Mouse (Mus musculus) spleen, adult 12 weeks (tissue): ENCODE measurements around the gene Slc6a19.
A peak's percentile ranks its signal among the peaks of the same experiment; 100 is the strongest.
"Not testable (repeated sequence)": the region's sequence is repeated elsewhere in the genome, so short reads cannot be mapped to it uniquely, and the experiment has no call there.

Experiments used
- DNase-seq: peaks from one replicate; pipeline ENCODE4 v3.0.0; 2022; ENCODE audit warnings: low spot score

The Slc6a19 gene

DNA sequence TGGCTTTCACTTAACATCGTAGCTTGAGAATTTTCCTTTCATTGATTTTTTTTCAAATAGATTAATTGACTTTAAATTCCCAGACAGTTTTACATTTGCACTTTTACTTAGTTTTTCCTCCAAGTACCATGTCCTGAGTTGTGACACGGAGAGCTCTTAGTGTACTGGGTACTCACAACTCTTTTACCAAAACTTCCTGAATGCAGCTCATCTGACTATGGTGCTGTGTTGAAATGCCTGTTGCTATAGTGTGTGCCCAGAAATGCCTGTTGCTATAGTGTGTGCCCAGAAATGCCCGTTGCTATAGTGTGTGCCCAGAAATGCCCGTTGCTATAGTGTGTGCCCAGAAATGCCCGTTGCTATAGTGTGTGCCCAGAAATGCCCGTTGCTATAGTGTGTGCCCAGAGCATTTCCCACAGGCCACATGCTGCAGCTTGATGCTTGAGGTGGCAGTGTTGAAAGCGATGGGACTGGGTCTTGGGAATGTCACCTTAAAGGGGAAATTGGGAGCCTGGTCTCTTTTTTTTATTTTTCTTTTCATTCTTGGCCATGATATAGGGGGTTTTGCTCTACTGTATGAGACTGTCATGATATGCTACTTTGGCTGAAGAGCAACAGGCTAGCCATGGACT, at the start of gene Slc6a19:
Gene Slc6a19, minus strand, starts transcription at position 172 of the 632 bp plus-strand sequence.
- no peak for DNase-seq

GRCm38 (mm10) chr13:73751284-73751683, 46.6 kb upstream of the Slc6a19 start:
- no peak for DNase-seq

DNA sequence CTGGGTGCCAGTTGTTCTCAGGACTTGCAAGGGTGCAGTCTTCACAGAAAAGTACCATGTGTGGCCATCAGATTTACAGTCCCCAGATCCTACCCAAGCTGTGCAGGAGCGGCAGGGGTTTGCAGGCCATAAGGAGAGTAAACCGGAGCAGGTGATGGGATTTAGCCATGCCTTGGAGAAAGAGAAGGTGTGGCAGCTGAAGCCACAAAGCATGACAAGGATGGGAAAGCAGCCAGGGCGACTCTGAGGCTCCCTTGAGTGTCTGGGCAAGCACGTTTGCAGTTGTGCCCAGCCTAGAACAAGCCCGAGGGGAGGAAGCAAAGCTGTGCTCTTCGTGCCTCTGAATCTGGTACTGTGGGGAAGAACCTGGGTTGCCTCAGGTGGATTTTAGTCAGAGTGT, 45.8 kb upstream of the Slc6a19 start:
- no peak for DNase-seq

- DNase-seq = no peak
Measured at GRCm38 (mm10) chr13:73748663-73749440, 44.2 kb upstream of the Slc6a19 start.

- no peak for DNase-seq
Measured at GRCm38 (mm10) chr13:73743662-73744061, 39.0 kb upstream of the Slc6a19 start.

- DNase-seq = no peak
Measured at GRCm38 (mm10) chr13:73742944-73743343, 38.3 kb upstream of the Slc6a19 start.

DNA sequence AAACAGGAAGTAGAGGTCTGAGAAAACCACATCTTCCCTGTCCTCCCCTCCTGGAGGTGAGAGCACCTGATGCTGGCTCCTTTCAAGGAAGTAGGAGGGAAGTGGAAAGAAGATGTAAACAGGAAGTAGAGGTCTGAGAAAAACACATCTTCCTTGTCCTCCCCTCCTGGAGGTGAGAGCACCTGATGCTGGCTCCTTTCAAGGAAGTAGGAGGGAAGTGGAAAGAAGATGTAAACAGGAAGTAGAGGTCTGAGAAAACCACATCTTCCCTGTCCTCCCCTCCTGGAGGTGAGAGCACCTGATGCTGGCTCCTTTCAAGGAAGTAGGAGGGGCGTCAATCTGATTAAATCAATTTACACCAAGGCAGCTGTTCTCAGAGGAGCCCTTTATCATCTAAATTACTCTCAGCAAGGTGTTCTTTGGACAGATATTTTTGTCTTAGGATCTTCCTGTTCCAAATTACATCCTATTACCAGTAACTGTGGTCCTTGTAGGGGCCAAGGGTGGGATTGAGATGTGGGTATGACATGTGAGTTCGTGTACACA, 35.8 kb upstream of the Slc6a19 start:
- not testable (repeated sequence) for DNase-seq

GRCm38 (mm10) chr13:73736943-73737342, 32.3 kb upstream of the Slc6a19 start:
- DNase-seq = no peak

GRCm38 (mm10) chr13:73735928-73736327, 31.3 kb upstream of the Slc6a19 start:
- no peak for DNase-seq

DNA sequence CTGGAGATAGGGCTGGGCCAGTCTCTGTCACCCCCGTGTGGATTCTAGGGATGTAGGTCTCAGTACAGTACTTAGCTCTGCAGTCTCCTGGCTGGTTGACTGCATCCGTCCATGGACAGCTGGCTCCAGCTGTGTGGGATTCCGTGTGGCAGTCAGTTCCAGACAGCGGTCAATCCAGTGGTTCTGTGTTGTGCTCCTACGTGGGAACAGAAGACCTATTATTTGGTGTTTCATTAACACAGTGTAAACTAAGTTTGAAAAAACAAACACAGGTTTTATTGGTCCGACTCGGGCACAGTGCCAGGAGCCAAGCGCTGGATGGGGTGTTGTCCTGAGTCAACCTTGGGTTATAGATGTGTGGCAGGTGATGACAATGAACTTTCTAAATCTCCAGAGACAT, 30.6 kb upstream of the Slc6a19 start:
- DNase-seq = no peak

DNA sequence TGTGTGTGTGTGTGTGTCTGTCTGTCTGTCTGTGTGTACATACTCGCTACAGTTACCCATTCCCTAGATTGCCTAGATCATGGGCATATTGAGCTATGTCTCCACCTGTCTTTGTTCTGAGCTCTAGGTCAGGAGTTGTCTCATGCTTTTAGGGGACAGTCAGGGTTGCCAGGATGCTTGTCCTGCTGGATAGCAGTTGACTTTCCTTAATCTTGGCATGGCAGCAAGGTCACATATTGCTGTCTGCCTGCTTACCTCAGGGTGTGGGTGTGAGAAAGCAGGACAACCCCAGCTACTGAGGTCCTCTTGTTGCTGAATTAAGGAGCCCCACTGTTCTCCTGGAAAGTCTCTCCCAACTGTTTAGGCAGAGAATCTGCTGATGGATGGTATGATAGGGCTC, 29.7 kb upstream of the Slc6a19 start:
- no peak for DNase-seq

- DNase-seq = no peak
Measured at GRCm38 (mm10) chr13:73732742-73733700, 28.4 kb upstream of the Slc6a19 start, which contains the start of gene Slc12a7. Gene Slc12a7, plus strand, starts transcription at chr13:73733094.

GRCm38 (mm10) chr13:73732235-73732634, 27.6 kb upstream of the Slc6a19 start:
- no peak for DNase-seq

DNA sequence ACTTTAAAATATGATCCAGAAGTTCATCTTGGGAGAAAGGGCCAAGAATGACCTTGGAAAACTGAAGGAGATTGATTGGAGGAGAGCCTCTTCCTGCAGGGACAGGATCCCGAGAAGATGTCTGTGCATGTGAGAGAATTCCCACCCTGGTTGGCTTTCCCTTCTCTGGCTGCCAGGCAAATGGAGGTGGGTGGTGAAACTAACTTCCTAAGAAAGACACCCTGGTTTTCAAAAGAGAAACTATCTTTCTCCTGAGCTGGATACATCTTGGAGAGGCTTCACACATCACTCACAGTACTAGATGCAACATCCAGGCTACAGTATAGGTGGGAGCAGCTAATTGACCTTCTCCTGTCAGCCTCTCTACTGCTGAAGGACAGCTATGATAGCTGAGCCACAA, 26.2 kb upstream of the Slc6a19 start:
- DNase-seq = no peak

- no peak for DNase-seq
Measured at GRCm38 (mm10) chr13:73728633-73729032, 24.0 kb upstream of the Slc6a19 start.

- DNase-seq = no peak
Measured at GRCm38 (mm10) chr13:73727621-73728025, 23.0 kb upstream of the Slc6a19 start.

- DNase-seq = no peak
Measured at GRCm38 (mm10) chr13:73725315-73725714, 20.6 kb upstream of the Slc6a19 start.

DNA sequence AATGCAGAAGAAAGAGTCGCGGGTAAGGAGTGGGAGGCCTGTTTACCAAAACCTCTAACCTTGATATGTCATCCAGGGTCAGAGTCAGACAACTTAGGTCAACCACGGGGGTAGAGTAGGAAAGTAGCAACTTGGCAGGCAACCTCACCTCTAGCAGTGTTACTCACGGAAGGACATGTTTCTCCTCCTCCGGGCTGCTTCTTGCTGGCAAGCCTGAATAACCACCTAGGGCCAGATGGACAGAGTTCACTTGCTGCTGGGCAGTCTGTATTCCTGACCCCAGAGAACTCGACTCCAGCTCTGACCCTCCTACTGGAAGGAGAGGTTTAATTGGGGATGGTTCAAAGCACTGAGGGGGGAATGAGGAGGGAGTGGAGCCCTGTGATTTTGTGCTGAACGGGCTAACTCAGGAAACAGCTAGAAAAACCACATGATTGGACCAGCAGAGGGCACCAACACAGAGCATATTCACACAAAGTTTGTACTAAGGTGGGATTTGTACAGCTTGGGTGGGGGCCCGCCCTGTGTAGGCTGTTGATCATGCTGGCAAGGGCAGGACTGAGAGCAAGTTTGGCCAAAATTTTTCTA, 18.5 kb upstream of the Slc6a19 start:
- DNase-seq = no peak

DNA sequence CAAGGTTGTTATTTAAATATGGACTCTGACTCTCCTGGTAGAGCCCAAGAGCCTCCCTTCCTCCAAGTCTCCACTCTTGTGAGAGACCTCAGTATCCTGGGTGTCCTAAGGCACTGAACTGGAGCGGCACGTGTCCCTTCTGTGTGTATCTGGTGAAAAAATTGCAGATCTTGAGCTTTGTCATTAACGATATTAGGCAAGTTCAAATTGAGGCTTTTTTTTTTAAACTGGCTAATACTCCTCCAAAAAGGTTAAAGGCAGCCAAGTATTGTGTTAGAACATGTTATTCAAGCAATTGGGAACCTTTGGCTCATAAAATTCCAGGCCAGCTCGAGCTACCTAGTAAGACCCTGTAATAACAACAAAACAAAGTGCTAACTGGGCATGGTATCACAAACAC, 15.6 kb upstream of the Slc6a19 start:
- no peak for DNase-seq

DNA sequence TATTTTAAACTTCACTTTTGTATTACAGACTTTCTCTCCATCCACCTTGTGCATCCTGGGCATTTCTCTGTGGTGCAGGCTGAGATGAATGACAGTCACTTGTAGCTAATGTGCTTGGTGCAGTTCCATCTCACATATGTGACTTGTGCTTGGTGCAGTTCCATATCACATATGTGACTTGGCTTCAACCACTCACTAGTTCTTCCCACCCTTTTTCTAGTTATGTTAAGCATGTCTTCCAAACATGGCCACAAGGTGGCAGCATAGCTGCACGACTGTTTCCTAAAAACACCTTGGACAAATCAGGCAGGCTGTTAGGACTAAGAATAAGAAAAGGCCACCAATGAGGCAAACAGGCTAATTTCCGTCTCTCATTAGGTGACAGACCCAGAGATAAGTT, 13.6 kb upstream of the Slc6a19 start:
- peak; percentile 56 for DNase-seq

DNA sequence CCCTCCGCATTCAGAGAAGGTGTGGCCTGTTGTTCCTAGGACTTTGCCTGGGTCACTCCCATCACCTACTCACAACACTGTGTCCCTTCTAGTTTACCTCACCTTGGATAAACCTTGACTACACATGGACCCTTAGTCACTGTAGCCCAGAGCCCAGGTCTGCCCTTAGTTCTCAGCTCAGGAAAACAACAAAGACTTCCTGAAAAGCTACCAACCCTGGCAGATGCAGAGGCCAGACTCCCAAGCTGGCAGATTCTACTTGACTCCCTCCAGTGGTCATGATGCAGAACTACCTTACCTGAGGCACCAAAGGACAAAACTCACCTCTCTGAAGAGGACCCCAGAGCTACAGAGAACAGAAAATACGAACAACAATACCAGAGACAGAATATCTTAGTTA, 9.4 kb upstream of the Slc6a19 start:
- DNase-seq = no peak

GRCm38 (mm10) chr13:73713204-73713603, 8.5 kb upstream of the Slc6a19 start:
- no peak for DNase-seq
